Mouse (Mus musculus): ENCODE data around the gene 1600012H06Rik.
"Not testable (repeated sequence)": the region's sequence is repeated elsewhere in the genome, so short reads cannot be mapped to it uniquely, and the experiment has no call there.

1600012H06Rik gene

DNA sequence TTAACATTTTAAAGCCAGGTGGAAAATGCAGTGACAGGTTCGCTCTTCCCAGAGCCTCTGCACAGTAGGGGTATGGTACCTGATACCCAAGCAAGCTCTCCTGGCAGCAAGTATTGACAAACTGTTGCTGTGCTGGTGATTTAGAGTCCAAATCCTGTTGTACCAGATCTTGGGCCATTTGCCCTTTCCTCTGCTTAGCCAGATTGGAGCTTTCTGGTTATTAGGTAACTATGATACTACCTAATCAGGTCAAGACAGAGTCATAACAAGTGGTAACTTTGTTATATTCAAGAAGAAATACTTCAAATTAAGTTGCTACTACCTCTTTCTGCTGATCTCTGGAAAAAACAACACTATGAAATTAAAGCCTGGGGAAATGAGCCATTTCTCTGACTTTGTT, 1.6 kb downstream of the 1600012H06Rik start:
- no peak for DNase-seq (ENCODE audit: low spot score)

DNA sequence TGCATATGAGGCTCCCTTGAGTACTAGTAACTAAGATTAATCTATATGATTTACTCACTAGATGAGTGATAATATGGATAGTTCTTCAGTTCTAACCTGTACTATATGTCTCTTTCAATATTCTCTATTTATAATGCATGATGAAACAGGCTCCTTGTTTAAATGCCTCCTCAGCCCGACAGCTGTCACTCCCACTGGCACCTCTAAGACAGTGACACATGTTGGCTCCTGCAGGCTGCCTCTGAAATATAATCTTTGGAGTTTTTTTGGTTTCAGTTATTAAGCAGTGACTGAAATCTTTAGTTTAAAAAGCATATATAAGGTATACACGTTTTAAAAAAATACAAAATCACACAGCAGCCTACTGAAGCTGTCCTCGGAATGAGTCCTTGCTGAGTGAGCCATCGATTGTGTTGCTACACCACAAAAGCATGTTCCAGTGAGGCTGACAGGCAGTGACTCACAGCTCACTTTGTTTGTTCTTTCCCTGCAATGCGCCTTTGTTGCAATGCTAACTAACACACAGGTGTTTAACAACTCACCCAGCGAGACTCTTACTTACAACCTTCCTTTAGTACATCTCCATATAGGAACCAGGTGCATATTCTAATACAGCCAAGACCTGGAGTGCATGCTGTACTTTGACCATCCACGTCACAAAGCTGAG, 6.3 kb downstream of the 1600012H06Rik start:
- no peak for DNase-seq (ENCODE audit: low spot score)

GRCm38 (mm10) chr17:14953452-14953851, 10.5 kb downstream of the 1600012H06Rik start:
- DNase-seq (ENCODE audit: low spot score): no peak

DNA sequence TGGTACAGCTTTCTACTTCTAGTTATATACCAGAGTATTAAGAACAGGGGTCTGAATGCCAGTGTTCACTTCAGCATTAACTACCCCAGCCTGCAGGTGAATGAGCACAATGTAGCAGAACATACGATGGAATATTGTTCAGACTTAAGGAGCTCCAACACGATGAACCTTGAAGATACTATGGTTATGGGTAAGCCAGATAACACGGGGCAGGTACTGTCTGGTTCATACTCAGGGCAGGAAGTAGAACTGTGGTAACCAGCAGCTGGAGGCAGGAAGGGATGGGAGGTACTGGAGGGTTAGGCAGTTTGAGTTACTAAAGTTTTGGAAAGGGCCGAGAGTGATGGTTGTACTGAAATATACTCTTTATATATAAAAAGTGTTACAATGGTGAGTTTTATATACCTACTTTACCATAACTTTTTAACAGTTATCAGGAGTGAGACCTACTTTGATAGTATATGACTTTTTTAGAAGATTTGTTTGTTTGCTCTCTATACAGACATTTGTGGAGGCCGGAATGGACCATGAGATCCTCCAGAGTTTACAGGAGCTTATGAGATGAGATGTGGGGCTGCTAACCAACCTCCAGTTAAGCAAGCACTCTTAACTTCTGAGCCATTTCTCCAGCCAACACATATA, 15.8 kb downstream of the 1600012H06Rik start:
- DNase-seq (ENCODE audit: low spot score): no peak

DNA sequence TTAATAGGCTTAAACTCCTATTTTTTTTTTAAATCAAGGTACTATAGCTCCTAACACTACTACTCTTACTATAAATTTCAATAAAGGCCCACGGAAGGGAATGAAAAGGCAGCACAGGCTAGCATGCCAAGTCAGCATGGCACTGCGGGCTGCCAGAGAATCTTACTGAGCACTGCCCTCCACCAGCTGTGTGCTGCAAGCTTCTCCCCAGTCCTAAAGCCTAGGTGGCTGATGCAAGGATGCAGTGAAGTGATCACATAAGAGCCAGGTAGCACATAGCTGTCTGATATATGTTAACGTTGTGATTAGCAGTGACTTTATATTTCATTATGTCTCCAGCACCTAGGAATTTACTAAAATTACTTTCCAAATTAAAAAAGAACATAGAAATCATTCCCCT, 17.0 kb downstream of the 1600012H06Rik start:
- no peak for DNase-seq (ENCODE audit: low spot score)

DNA sequence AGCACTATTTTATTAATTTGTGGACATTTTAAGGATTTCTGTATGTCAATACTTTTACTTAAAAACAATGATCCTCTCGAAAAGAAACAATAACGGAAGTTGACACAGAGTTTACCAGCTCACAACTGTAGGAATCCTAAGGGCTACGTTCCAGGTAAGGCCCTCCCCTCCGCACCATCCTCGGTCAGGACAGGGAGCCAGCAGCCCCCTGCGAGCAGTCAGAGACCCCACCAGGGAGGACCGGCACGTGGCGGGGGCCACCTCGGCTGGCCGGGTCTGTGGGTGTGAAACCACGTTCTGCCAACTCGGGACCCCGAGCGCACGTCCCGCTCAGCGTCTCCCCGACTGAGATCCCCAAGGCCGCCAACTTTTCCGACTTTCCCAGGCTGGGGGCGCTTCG, 17.5 kb downstream of the 1600012H06Rik start:
- DNase-seq (ENCODE audit: low spot score): no peak

DNA sequence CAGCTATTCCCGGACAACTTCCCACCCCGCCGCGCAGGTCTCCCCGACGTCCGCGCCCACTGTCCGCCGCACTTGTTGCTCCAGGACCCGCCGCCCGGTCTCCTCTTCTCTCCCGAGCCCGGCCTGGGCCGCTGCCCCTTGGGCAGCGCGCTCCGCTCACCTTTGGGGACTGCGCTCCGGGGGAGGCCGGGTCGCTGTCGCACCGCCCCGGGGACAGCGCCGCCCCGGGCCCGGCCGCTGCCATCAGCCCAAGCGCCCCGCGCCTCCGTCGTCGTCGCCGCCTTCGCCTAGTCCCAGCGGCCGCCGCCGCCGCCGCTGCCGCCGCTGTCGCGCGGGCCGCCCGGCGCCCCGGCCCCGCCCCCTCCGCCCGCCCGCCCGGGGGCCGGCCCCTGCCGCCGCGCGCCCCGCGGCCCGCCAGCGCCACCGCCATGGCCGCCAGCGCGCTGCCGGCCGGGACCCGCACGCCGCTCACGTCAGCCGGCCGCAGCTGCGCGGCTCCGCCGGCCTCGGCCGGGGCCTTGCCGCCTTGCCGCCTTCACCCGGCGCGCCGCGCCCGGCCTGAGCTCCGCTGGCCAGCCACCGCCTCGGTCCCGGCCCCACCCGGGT, 18.1 kb downstream of the 1600012H06Rik start, which contains the start of gene Phf10:
Gene Phf10, minus strand, starts transcription at position 323 of the 606 bp plus-strand sequence.
- not testable (repeated sequence) for DNase-seq (ENCODE audit: low spot score)

DNA sequence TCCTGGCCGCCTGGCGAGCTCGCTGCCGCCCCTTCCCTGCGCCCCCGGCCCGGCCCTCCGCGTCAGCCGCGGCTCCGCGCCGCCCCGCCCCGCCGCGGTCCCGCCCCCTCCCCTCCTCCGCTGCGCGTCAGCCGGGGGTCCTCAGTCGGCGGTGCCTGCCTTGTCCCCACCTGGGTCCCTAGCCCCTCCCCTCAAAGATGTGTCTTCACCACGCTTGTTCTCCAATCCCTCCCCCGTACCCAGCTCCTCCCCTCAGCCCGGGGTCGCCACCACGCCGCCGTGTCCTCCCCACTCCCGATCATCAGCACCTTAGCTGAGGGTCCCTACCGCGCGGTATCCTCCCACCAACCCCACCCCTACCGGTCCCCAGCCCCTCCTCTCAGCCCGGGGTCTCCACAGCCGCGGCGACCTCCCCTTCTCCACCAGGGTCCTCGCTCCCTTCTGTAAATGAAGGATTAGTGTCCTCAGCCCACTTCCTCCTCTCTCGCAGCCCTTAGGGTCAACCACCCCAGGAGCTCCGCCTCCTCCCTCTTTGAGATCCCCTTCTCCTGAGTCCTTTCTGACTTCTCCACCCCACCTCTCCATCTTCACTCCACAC, 18.7 kb downstream of the 1600012H06Rik start:
- DNase-seq (ENCODE audit: low spot score): not testable (repeated sequence)

DNA sequence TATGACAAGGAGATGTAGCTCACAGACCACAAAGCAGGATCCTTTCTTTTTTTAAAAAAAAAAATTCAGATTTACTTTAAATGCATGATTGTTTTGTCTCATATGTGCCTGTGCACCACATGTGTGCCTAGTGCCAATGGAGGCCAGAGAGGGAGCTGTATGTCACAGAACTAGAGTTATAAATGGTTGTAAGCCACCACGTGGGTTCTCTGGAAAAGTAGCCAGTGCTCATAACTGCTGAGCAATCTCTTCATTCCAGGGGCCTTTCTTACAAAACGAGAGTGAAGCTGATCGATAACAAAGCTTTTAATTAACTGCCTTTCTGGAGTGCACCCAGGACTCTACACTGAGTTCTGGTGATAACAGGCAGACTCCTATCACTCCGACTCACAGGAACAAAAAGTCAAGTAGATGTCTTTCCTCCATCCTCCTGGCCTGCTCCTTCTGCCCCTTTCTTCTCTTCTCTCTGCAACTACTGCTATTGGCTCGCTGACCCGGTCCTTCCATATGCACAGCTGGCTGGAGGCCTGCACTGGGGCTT, 25.5 kb downstream of the 1600012H06Rik start:
- not testable (repeated sequence) for DNase-seq (ENCODE audit: low spot score)

DNA sequence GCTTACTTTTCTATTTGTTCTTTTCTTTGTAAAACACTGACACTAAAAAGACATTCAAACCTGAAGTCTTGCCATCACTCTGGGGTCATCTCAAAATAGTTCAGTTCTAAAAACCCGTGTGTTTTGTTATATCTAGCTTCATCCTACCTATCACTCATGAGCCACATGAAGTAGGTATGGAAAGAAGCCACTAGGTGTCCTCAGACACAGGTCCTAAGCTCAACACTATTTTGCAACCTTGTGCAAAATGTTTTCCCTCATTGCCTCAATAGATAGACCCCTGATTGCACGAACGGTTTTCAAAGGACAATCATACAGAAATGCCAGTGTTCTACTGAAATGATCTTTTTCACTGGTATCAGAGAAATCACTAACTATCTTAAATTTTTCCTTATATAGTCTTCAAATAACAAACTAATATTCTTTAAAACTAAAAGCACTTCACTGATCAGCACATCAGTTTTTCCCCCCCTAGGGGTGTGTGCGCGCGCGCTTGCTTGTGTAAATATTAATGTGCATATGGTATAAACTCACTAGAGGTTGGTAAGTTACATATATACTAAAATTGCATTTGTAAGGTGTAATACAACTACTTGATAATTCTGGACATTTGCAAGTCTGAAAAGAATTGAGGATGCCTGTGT, 34.9 kb downstream of the 1600012H06Rik start:
- DNase-seq (ENCODE audit: low spot score): not testable (repeated sequence)

GRCm38 (mm10) chr17:14978362-14979038, 35.5 kb downstream of the 1600012H06Rik start, which contains the start of the genes 9030025P20Rik and Gm3417:
Gene 9030025P20Rik (plus strand): TSS chr17:14978468.
Gene Gm3417 (minus strand): TSS chr17:14978790.
- DNase-seq (ENCODE audit: low spot score): not testable (repeated sequence)

DNA sequence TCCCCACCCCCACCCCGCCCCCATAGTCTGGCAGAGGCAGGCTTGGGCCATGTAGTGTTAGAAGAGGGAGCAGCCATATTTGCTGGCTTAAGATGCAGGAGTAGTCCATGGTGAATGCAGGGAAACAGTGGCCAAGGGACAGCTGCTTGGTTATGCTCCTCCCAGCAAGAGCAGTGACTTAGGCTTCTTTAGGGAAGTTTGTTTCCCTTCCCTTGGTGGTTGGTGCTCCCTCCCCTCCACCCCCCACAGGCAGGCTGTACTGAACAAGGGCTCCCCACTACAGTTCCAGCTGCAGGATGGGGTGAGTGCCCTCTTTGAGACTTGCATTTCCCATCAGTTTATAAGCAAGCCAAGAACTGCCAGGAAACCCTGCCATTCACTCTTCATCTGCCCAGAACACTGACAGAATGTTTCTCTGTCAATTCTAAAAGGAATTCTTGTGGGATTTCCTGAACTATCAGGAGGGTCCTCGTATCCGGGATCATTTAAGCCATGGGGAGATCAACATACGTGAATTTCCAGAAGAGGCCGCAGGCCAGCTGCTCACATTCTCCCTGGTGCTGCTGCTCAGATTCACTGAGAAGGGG, 47.2 kb downstream of the 1600012H06Rik start:
- peak; percentile 21 for DNase-seq (ENCODE audit: low spot score)

DNA sequence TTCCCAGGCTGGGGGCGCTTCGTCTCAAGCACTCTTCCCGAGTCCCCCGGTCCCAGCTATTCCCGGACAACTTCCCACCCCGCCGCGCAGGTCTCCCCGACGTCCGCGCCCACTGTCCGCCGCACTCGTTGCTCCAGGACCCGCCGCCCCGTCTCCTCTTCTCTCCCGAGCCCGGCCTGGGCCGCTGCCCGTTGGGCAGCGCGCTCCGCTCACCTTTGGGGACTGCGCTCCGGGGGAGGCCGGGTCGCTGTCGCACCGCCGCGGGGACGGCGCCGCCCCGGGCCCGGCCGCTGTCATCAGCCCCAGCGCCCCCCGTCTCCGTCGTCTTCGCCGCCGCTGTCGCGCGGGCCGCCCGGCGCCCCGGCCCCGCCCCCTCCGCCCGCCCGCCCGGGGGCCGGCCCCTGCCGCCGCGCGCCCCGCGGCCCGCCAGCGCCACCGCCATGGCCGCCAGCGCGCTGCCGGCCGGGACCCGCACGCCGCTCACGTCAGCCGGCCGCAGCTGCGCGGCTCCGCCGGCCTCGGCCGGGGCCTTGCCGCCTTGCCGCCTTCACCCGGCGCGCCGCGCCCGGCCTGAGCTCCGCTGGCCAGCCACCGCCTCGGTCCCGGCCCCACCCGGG, 49.6 kb downstream of the 1600012H06Rik start:
- not testable (repeated sequence) for DNase-seq (ENCODE audit: low spot score)

GRCm38 (mm10) chr17:14993139-14993832, 50.3 kb downstream of the 1600012H06Rik start:
- DNase-seq (ENCODE audit: low spot score): not testable (repeated sequence)

- DNase-seq (ENCODE audit: low spot score): not testable (repeated sequence)
Measured at GRCm38 (mm10) chr17:14994140-14994539, 51.2 kb downstream of the 1600012H06Rik start.

DNA sequence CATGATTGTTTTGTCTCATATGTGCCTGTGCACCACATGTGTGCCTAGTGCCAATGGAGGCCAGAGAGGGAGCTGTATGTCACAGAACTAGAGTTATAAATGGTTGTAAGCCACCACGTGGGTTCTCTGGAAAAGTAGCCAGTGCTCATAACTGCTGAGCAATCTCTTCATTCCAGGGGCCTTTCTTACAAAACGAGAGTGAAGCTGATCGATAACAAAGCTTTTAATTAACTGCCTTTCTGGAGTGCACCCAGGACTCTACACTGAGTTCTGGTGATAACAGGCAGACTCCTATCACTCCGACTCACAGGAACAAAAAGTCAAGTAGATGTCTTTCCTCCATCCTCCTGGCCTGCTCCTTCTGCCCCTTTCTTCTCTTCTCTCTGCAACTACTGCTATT, 57.1 kb downstream of the 1600012H06Rik start:
- DNase-seq (ENCODE audit: low spot score): not testable (repeated sequence)

DNA sequence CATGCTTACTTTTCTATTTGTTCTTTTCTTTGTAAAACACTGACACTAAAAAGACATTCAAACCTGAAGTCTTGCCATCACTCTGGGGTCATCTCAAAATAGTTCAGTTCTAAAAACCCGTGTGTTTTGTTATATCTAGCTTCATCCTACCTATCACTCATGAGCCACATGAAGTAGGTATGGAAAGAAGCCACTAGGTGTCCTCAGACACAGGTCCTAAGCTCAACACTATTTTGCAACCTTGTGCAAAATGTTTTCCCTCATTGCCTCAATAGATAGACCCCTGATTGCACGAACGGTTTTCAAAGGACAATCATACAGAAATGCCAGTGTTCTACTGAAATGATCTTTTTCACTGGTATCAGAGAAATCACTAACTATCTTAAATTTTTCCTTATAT, 66.1 kb downstream of the 1600012H06Rik start:
- not testable (repeated sequence) for DNase-seq (ENCODE audit: low spot score)

All from layer of hippocampus, adult 11-12 months (tissue).